Mouse (Mus musculus) MEL (cell line): Measurements from ENCODE around the gene Lypd6b. TPM values are rescaled to one million over a fixed set of nuclear protein-coding genes. Genes with fewer than 3 reads are reported as not detected.
A peak's percentile ranks its signal among the peaks of the same experiment; 100 is the strongest.

Experiments
- DNase-seq: peaks from one replicate; pipeline ENCODE4 v3.0.0; 2011; ENCODE audit warnings: low read depth, low spot score
- H3K27ac ChIP-seq: 2 replicates; pipeline ENCODE4 v1.5.1; 2012; ENCODE audit warnings: low read depth, mild to moderate bottlenecking, control low read depth, low read length, moderate library complexity; ENCODE audit not compliant: control insufficient read depth
- H3K27me3 ChIP-seq, 2 experiments: fragments of 150-350 bp in 1 of 2; sonication (generic) in 1 of 2; 2 replicates each; pipeline ENCODE4 v1.6.1; 2012; ENCODE audit warnings: low read length in 2 of 2, mild to moderate bottlenecking in 2 of 2, improper control_type of control experiment in 1 of 2, moderate library complexity in 1 of 2; ENCODE audit not compliant: insufficient read depth in 2 of 2, control insufficient read depth in 1 of 2
- H3K36me3 ChIP-seq, 2 experiments: 2 replicates each; pipeline ENCODE4 v1.6.1; 2012 to 2014; ENCODE audit warnings: low read length in 2 of 2, improper control_type of control experiment in 1 of 2, inconsistent platforms in 1 of 2, mild to moderate bottlenecking in 1 of 2; ENCODE audit not compliant: insufficient read depth in 2 of 2, control insufficient read depth in 1 of 2
- H3K4me1 ChIP-seq, 2 experiments: fragments of 150-350 bp in 1 of 2; sonication (generic) in 1 of 2; 2 replicates each; pipeline ENCODE4 v1.6.1; 2012; ENCODE audit warnings: low read length in 2 of 2, improper control_type of control experiment in 1 of 2, mild to moderate bottlenecking in 1 of 2; ENCODE audit not compliant: insufficient read depth in 2 of 2, control insufficient read depth in 1 of 2
- H3K4me3 ChIP-seq, 2 experiments: fragments of 150-350 bp in 1 of 2; sonication (generic) in 1 of 2; 2 replicates each; pipeline ENCODE4 v1.5.1; 2012; ENCODE audit warnings: low read depth in 2 of 2, low read length in 2 of 2, mild to moderate bottlenecking in 2 of 2, moderate library complexity in 2 of 2, control low read depth in 1 of 2, improper control_type of control experiment in 1 of 2; ENCODE audit not compliant: control insufficient read depth in 1 of 2, insufficient read depth in 1 of 2
- H3K79me2 ChIP-seq: 2 replicates; pipeline ENCODE4 v1.6.1; 2012; ENCODE audit warnings: mild to moderate bottlenecking, low read length, moderate library complexity; ENCODE audit not compliant: control insufficient read depth, poor library complexity, insufficient read depth
- H3K9ac ChIP-seq: 2 replicates; pipeline ENCODE4 v1.6.1; 2012; ENCODE audit warnings: low read depth, mild to moderate bottlenecking, control low read depth, low read length, moderate library complexity; ENCODE audit not compliant: control insufficient read depth, poor library complexity, severe bottlenecking
- H3K9me3 ChIP-seq: fragments of 150-350 bp; sonication (generic); replicated peaks from 2 replicates; pipeline ENCODE4 v1.6.1; 2012; ENCODE audit warnings: mild to moderate bottlenecking, low read length, improper control_type of control experiment, moderate library complexity; ENCODE audit not compliant: insufficient read depth
- BHLHE40 ChIP-seq: IDR thresholded peaks from 2 replicates; pipeline ENCODE4 v1.6.1; 2012; ENCODE audit warnings: low read depth, mild to moderate bottlenecking, inconsistent platforms, low read length, improper control_type of control experiment, borderline replicate concordance
- CTCF ChIP-seq, 3 experiments: IDR thresholded peaks in 2 of 3; conservative IDR thresholded peaks in 1 of 3; 2 replicates each; pipeline ENCODE4 v1.5.1; 2011 to 2012; ENCODE audit warnings: low read length in 3 of 3, low read depth in 2 of 3, mild to moderate bottlenecking in 2 of 3, improper control_type of control experiment in 1 of 3, inconsistent platforms in 1 of 3, mixed read lengths in 1 of 3, moderate library complexity in 1 of 3; ENCODE audit not compliant: control insufficient read depth in 1 of 3, insufficient read depth in 1 of 3, poor library complexity in 1 of 3, severe bottlenecking in 1 of 3
- E2F4 ChIP-seq: IDR thresholded peaks from 2 replicates; pipeline ENCODE4 v1.6.1; 2011; ENCODE audit warnings: low read depth, low read length, improper control_type of control experiment, borderline replicate concordance
- EP300 ChIP-seq, 2 experiments: IDR thresholded peaks; 2 replicates each; pipeline ENCODE4 v1.6.1; 2011; ENCODE audit warnings: improper control_type of control experiment in 2 of 2, low read length in 2 of 2, low read depth in 1 of 2, mild to moderate bottlenecking in 1 of 2
- ETS1 ChIP-seq: IDR thresholded peaks from 2 replicates; pipeline ENCODE4 v1.6.1; 2012; ENCODE audit warnings: low read depth, mild to moderate bottlenecking, inconsistent platforms, low read length, improper control_type of control experiment, moderate library complexity
- GABPA ChIP-seq: IDR thresholded peaks from 2 replicates; pipeline ENCODE4 v1.6.1; 2012; ENCODE audit warnings: low read depth, mild to moderate bottlenecking, inconsistent platforms, low read length, improper control_type of control experiment, moderate library complexity
- GATA1 ChIP-seq: IDR thresholded peaks from 2 replicates; pipeline ENCODE4 v1.6.1; 2011; ENCODE audit warnings: low read depth, low read length, improper control_type of control experiment
- MAX ChIP-seq: IDR thresholded peaks from 2 replicates; pipeline ENCODE4 v1.6.1; 2011; ENCODE audit warnings: low read length, improper control_type of control experiment
- MAZ ChIP-seq: IDR thresholded peaks from 2 replicates; pipeline ENCODE4 v1.6.1; 2012; ENCODE audit warnings: low read depth, mild to moderate bottlenecking, inconsistent platforms, low read length, improper control_type of control experiment
- MXI1 ChIP-seq: IDR thresholded peaks from 2 replicates; pipeline ENCODE4 v1.6.1; 2011; ENCODE audit warnings: mild to moderate bottlenecking, low read depth, low read length, improper control_type of control experiment
- MYC ChIP-seq: IDR thresholded peaks from 2 replicates; pipeline ENCODE4 v1.6.1; 2011; ENCODE audit warnings: low read depth, mild to moderate bottlenecking, low read length, improper control_type of control experiment, moderate library complexity
- POLR2A ChIP-seq, 2 experiments: IDR thresholded peaks; 2 replicates each; pipeline ENCODE4 v1.6.1; 2011 to 2012; ENCODE audit warnings: low read length in 2 of 2, mild to moderate bottlenecking in 2 of 2, control low read depth in 1 of 2, improper control_type of control experiment in 1 of 2, low read depth in 1 of 2, moderate library complexity in 1 of 2; ENCODE audit not compliant: control insufficient read depth in 1 of 2, insufficient read depth in 1 of 2, poor library complexity in 1 of 2
- SIN3A ChIP-seq: IDR thresholded peaks from 2 replicates; pipeline ENCODE4 v1.6.1; 2012; ENCODE audit warnings: low read length, improper control_type of control experiment, inconsistent platforms
- TCF12 ChIP-seq: IDR thresholded peaks from 2 replicates; pipeline ENCODE4 v1.6.1; 2014; ENCODE audit warnings: low read depth, mild to moderate bottlenecking, inconsistent platforms, low read length, improper control_type of control experiment, moderate library complexity
- USF1 ChIP-seq: IDR thresholded peaks from 2 replicates; pipeline ENCODE4 v1.6.1; 2014; ENCODE audit warnings: low read depth, mild to moderate bottlenecking, inconsistent platforms, low read length, improper control_type of control experiment, moderate library complexity
- ZC3H11A ChIP-seq: IDR thresholded peaks from 2 replicates; pipeline ENCODE4 v1.6.1; 2012; ENCODE audit warnings: low read depth, mild to moderate bottlenecking, inconsistent platforms, low read length, improper control_type of control experiment
- ZMIZ1 ChIP-seq: IDR thresholded peaks from 2 replicates; pipeline ENCODE4 v1.6.1; 2012; ENCODE audit warnings: low read depth, mild to moderate bottlenecking, inconsistent platforms, low read length, improper control_type of control experiment, moderate library complexity
- polyA plus RNA-seq, 2 experiments: library from polyadenylated mRNA; stranded (reverse) in 1 of 2; unstranded in 1 of 2; fragments of >175 nt in 1 of 2; fragments of >200 nt in 1 of 2; gene quantifications; 2 replicates each; pipeline versions ENCODE4 v1.2.1 to v1.2.4; 2012; ENCODE audit warnings: low replicate concordance in 2 of 2, low read depth in 1 of 2; ENCODE audit not compliant: insufficient read length in 2 of 2, insufficient read depth in 1 of 2, missing spikeins in 1 of 2
- total RNA-seq: library from RNA; depleted of rRNA; stranded (reverse); fragments of 300-350 nt; gene quantifications from 2 replicates; pipeline ENCODE4 v1.2.3, GENCODE M21; 2012

Gene Lypd6b
- total and polyA plus RNA-seq, 3 experiments = not detected

GRCm38 (mm10) chr2:49773194-49773931, 14.1 kb upstream of the Lypd6b start (continued):
- TF ChIP-seq GABPA (no peak), TCF12 (peak; percentile 85), ETS1 (peak; percentile 79), ZMIZ1 (no peak), E2F4 (no peak), MAX (no peak), POLR2A (IDR thresholded peaks at IDR 0.05; ENCODE audit: control insufficient read depth in 1 of 2, insufficient read depth in 1 of 2, low read depth in 1 of 2, low read length in 2 of 2, poor library complexity in 1 of 2) (no peak), ZC3H11A (no peak), USF1 (peak; percentile 57; the same call in 1 of the 2 replicates), MAZ (no peak), EP300 (IDR thresholded peaks at IDR 0.05; ENCODE audit: low read depth in 1 of 2, low read length in 2 of 2) (peak; percentile 48 to 91)

DNA sequence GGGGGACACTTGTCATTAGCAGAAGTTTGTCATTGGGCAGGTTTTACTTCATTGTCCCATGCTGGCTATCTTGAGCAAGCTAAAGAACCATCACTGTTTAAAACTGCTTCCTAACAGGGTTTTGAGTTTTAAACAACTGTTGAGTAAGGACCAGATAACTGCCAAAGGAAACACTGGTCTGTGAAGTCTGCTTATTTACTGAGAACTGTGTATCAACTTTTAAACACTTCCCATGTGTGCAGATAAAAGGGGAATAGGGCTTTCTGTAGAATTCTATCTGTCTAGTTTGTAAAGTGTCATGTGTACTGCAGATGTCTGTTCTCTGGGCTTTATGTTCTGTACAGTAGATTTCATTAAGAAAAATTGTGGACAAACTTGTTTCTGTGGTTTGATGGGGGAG, 13.3 kb upstream of the Lypd6b start:
- no peaks in the 10 kb centered on the region for H3K9me3 ChIP-seq
- H3K4me1 ChIP-seq = peaks cover 7 to 19% of the 10 kb centered on the region in 2 experiments
- peak overlapping the region in 1 of 2 experiments; percentile 51; a peak in 3 of 4 replicates for H3K4me3 ChIP-seq
- TF ChIP-seq MYC (peak; percentile 69; the same call in 1 of the 2 replicates), ETS1 (peak; percentile 63), MXI1 (peak; percentile 48; the same call in 1 of the 2 replicates), SIN3A (peak; percentile 49), CTCF (IDR thresholded peaks at IDR 0.05 in 2 of 3, conservative IDR thresholded peaks at IDR 0.05 in 1 of 3; ENCODE audit: control insufficient read depth in 1 of 3, insufficient read depth in 1 of 3, low read depth in 2 of 3, low read length in 3 of 3, poor library complexity in 1 of 3, severe bottlenecking in 1 of 3) (no peak), EP300 (IDR thresholded peaks at IDR 0.05; ENCODE audit: low read depth in 1 of 2, low read length in 2 of 2) (peak; percentile 60 to 74; a peak in 3 of 4 replicates), ZMIZ1 (no peak), BHLHE40 (no peak), TCF12 (peak; percentile 38; the same call in 1 of the 2 replicates), GATA1 (0 out of 2 replicates have a peak, but pooled peaks have one; percentile 32)
- TF ChIP-seq, all 39 proteins: peak for 7
- Histone ChIP-seq H3K27ac (peak overlapping the region; percentile 61), H3K9ac (peak overlapping the region; percentile 10; the same call in 1 of the 2 replicates), H3K79me2 (no peaks in the 10 kb centered on the region), H3K27me3 (no peaks in the 10 kb centered on the region), H3K36me3 (peaks cover 0 to 17% of the 10 kb centered on the region in 2 experiments; a peak in 2 of 4 replicates)
- DNase-seq = peak; percentile 56
